Mouse (Mus musculus): ENCODE results near the gene Zfp770. TPM values are rescaled to one million over a fixed set of nuclear protein-coding genes. Genes with fewer than 3 reads are reported as not detected.
A peak's percentile ranks its signal among the peaks of the same experiment; 100 is the strongest.
"Not testable (repeated sequence)": the region's sequence is repeated elsewhere in the genome, so short reads cannot be mapped to it uniquely, and the experiment has no call there.

Gene Zfp770
- total RNA-seq (2014; fragmentation: Nextera tagmentation) (13.0 and 18.2 TPM in 2 replicates), total RNA-seq (2017) (10.9 and 11.5 TPM in 2 replicates)

DNA sequence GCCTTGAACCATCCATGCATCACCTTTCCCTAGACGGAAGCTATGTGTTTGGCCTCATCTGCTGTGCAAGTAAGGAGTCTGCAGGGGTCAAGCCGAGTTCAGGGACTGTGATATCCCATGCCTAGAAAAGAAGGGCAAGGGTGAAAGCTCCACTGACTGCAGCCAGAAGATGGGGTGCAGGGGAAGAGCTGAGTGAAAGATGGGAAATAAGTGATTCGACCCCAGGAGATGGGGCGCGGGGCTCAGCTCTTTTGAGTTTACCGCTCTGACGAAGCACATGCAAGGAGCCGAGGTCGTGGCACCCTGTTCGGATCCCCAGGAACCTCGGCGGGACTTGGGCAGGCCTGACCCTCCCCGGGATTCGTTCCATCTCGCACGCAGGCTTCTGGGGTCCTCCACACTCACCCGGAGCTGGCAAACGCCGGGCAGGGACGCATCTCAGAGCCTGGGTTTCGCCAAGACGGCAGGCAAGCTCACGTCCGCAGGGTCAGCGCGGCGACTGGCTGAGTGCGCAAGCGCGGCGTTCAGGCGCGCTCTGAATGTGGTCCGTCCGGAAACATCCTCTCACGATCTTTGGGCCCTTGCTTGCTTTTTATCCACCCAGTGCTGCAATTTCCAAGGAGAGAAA, at the start of gene Zfp770:
Gene Zfp770, minus strand, starts transcription at position 538 of the 628 bp plus-strand sequence.
- peak; percentile 95 for ATAC-seq (replicated peaks; ENCODE audit: low FRiP score, low TSS enrichment, poor library complexity, severe bottlenecking)

DNA sequence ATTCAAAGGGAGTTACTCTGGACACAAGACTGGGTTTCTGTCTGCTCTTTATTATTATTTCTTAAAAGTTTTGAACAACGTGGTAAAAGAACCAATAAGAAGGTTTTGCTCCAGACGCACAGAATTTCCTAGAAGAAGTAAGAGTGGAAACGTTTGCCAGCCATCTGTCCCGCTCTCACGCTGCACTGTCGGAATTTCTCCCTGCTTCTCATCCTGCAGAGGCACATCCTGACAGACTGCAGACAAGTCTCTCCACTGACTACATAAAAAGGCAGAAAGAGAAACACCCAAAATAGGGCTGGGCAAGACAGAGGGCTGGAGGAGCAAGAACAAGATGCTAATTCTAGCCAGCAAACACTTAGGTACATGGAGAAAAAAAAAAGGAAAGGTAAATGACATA, 48.2 kb upstream of the Zfp770 start:
- ATAC-seq (replicated peaks; ENCODE audit: low FRiP score, low TSS enrichment, poor library complexity, severe bottlenecking) = no peak

DNA sequence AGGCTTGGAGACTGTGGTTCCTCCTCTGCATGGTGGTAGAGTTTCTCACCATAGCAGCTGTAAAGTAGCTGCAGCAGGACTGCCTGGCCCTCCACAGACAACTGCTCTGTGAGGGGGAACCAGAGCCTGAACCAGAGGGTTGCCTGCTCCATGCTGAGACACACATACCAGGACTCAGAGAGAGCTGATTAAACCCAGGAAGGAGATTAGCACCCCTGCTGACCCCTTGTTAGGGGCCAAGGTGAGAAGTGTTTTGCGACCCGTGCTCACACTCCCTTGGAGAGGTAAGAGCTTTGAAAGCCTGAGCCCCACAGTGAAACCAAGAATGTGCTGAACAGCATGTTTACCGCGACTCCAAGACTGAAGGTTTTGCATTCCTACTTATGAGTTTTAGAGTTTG, 36.4 kb upstream of the Zfp770 start:
- no peak for ATAC-seq (replicated peaks; ENCODE audit: low FRiP score, low TSS enrichment, poor library complexity, severe bottlenecking)

DNA sequence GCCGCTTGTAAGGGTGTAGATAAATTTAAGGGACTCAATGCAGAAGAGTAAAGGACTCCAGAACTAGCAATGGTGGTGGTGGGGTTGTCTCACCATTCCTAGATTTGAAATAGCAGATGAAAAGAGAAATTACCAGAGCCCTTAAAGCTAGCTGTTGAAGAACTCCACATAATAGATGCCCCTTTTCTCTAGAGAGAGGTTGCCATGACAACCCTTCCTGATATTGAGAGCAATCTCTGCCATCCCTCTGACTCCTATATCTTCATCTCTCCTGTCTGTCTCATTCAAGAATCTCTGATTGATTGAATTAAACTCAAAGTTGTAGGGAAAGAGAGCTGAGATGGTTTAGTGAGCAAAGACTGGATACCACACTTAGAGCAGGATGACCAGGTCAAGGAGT, 35.3 kb upstream of the Zfp770 start:
- no peak for ATAC-seq (replicated peaks; ENCODE audit: low FRiP score, low TSS enrichment, poor library complexity, severe bottlenecking)

- ATAC-seq (replicated peaks; ENCODE audit: low FRiP score, low TSS enrichment, poor library complexity, severe bottlenecking) = no peak
Observed at GRCm38 (mm10) chr2:114235584-114235983, 34.3 kb upstream of the Zfp770 start.

DNA sequence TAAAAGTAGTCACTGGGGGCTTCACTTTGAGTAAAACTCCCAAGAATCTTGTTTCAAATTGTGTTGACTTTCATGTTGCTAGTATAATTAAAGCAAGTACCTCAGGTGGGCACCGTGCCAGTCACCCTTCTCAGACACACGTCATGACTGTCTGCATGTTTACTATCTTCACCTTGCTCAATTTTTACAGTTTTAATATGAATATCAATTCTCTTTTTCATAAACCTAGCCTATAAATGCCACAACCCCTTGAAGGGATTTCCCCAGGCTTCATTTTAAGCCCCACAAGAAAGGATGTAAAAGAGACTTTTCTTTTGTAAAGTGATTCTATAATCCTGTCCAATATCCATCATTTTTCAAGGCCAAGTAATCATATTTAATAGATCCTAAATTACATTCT, 30.0 kb upstream of the Zfp770 start:
- ATAC-seq (replicated peaks; ENCODE audit: low FRiP score, low TSS enrichment, poor library complexity, severe bottlenecking) = no peak

- no peak for ATAC-seq (replicated peaks; ENCODE audit: low FRiP score, low TSS enrichment, poor library complexity, severe bottlenecking)
Observed at GRCm38 (mm10) chr2:114228672-114229071, 27.4 kb upstream of the Zfp770 start.

- no peak for ATAC-seq (replicated peaks; ENCODE audit: low FRiP score, low TSS enrichment, poor library complexity, severe bottlenecking)
Observed at GRCm38 (mm10) chr2:114205036-114205435, 3.8 kb upstream of the Zfp770 start.

- ATAC-seq (replicated peaks; ENCODE audit: low FRiP score, low TSS enrichment, poor library complexity, severe bottlenecking) = no peak
Observed at GRCm38 (mm10) chr2:114201574-114201973, 305 bp upstream of the Zfp770 start.

GRCm38 (mm10) chr2:114196421-114196820, 4.8 kb downstream of the Zfp770 start:
- ATAC-seq (replicated peaks; ENCODE audit: low FRiP score, low TSS enrichment, poor library complexity, severe bottlenecking) = no peak

GRCm38 (mm10) chr2:114186924-114187323, 14.3 kb downstream of the Zfp770 start, which contains the start of gene Aqr:
Aqr (minus strand) TSS chr2:114187024.
- ATAC-seq (replicated peaks; ENCODE audit: low FRiP score, low TSS enrichment, poor library complexity, severe bottlenecking) = not testable (repeated sequence)

- ATAC-seq (replicated peaks; ENCODE audit: low FRiP score, low TSS enrichment, poor library complexity, severe bottlenecking) = no peak
Observed at GRCm38 (mm10) chr2:114177802-114178733, 23.2 kb downstream of the Zfp770 start.

GRCm38 (mm10) chr2:114174651-114175484, 26.4 kb downstream of the Zfp770 start:
- ATAC-seq (replicated peaks; ENCODE audit: low FRiP score, low TSS enrichment, poor library complexity, severe bottlenecking) = peak; percentile 98

GRCm38 (mm10) chr2:114173248-114173647, 28.0 kb downstream of the Zfp770 start:
- ATAC-seq (replicated peaks; ENCODE audit: low FRiP score, low TSS enrichment, poor library complexity, severe bottlenecking) = peak; percentile 43; the same call in 1 of the 2 replicates

DNA sequence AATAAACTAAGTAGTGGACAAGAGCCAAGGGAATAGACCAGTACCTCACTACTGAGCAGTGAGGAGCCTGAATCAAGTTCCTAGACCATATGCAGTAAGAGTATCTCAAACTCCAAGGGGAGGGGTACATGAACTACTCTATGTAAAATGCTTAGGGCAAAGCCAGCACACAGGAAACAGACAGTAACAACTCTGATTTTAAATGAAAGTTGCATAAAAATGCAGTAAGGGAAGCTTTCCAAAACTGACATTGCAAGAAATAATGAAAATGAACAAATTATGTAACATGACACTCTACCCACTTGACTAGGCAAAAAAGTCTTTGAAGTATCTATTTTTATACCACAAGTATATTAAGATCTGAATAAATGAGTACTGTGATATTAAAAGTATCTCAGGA, 33.4 kb downstream of the Zfp770 start:
- ATAC-seq (replicated peaks; ENCODE audit: low FRiP score, low TSS enrichment, poor library complexity, severe bottlenecking) = no peak

DNA sequence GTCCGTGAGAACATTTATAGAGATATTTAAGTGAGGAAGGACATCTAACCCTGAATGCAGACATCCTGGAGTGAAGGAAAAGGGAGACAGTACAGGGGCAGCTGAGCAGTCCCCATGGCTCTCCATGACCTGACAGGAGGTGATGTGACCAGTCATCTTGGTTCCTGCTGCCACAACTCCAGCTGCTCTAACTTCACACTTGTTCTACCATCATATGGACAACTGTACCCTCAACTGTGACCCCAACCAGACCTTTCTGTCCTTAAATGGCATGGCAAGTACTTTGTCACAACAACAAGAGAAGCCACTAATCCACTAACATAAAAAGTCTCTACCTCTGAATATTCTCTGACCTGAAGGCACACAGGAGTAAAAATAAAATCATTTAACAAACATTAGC, 39.3 kb downstream of the Zfp770 start:
- no peak for ATAC-seq (replicated peaks; ENCODE audit: low FRiP score, low TSS enrichment, poor library complexity, severe bottlenecking)

GRCm38 (mm10) chr2:114157345-114157744, 43.9 kb downstream of the Zfp770 start:
- peak; percentile 82 for ATAC-seq (replicated peaks; ENCODE audit: low FRiP score, low TSS enrichment, poor library complexity, severe bottlenecking)

DNA sequence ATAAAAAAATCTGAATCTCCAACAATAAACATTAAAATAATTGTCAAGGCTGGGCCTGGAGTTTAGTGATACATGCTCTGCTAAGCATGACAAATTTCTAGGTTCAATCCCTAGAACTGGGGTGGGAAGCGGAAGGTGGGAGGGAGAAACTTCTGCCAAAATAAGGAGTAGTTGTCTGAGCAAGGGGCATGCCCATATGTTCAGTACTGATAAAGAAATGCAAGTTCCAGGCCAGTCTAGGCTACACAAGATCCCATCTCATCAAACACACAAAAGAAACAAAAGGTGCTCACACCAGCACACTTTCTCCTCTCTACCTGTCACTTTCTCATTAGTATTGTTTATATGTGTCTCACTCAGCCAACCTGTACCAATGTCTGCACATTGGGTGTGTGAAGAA, 44.6 kb downstream of the Zfp770 start:
- ATAC-seq (replicated peaks; ENCODE audit: low FRiP score, low TSS enrichment, poor library complexity, severe bottlenecking) = peak; percentile 84

GRCm38 (mm10) chr2:114153247-114153646, 48.0 kb downstream of the Zfp770 start:
- ATAC-seq (replicated peaks; ENCODE audit: low FRiP score, low TSS enrichment, poor library complexity, severe bottlenecking) = no peak

All from megakaryocyte-erythroid progenitor cell, adult 5-6 weeks (primary cell).